Mouse (Mus musculus) left cerebral cortex, adult 18-20 months (tissue): Measurements from ENCODE around the gene CK137956. TPM values are rescaled to one million over a fixed set of nuclear protein-coding genes. Genes with fewer than 3 reads are reported as not detected.

Source experiments
- DNase-seq, 2 experiments: peaks; one replicate each; pipeline ENCODE4 v3.0.0; 2021 to 2022; ENCODE audit warnings: low spot score in 2 of 2, mixed read lengths in 1 of 2
- total RNA-seq, 2 experiments: library from RNA; stranded (reverse); gene quantifications; 2 replicates each; pipeline ENCODE4 v1.2.3; 2021

The CK137956 gene
- total RNA-seq, 2 experiments from 2014 or later, result 0.86 to 1.2 TPM

GRCm38 (mm10) chr4:127935369-127935768 is 35.4 kb downstream of the CK137956 start:
- DNase-seq, result peak in 1 of 2 experiments; percentile 12

- no peak for DNase-seq
Observed at GRCm38 (mm10) chr4:127913551-127913950, 57.2 kb downstream of the CK137956 start.

GRCm38 (mm10) chr4:127907151-127907550 is 63.6 kb downstream of the CK137956 start:
- no peak for DNase-seq

- DNase-seq, result no peak
Observed at GRCm38 (mm10) chr4:127903954-127904353, 66.8 kb downstream of the CK137956 start.

- DNase-seq, result no peak
Observed at GRCm38 (mm10) chr4:127900893-127901456, 69.8 kb downstream of the CK137956 start.

GRCm38 (mm10) chr4:127889071-127889470 is 81.7 kb downstream of the CK137956 start:
- no peak for DNase-seq

GRCm38 (mm10) chr4:127878966-127879365 is 91.8 kb downstream of the CK137956 start:
- DNase-seq, result no peak

Other genes with a start within 250 kb of the CK137956 start
- gene Csmd2, start 16.9 kb upstream of the CK137956 start, total RNA-seq, result 10 to 100 TPM; 42.9 to 48.6 TPM